Mouse (Mus musculus): Measurements from ENCODE around the gene Mrvi1. TPM values are rescaled to one million over a fixed set of nuclear protein-coding genes. Genes with fewer than 3 reads are reported as not detected.

Gene Mrvi1
- polyA plus RNA-seq (2014; fragmentation: Nextera tagmentation; extraction: Ambion mirVana): 0.79 and 1.9 TPM in 2 replicates

DNA sequence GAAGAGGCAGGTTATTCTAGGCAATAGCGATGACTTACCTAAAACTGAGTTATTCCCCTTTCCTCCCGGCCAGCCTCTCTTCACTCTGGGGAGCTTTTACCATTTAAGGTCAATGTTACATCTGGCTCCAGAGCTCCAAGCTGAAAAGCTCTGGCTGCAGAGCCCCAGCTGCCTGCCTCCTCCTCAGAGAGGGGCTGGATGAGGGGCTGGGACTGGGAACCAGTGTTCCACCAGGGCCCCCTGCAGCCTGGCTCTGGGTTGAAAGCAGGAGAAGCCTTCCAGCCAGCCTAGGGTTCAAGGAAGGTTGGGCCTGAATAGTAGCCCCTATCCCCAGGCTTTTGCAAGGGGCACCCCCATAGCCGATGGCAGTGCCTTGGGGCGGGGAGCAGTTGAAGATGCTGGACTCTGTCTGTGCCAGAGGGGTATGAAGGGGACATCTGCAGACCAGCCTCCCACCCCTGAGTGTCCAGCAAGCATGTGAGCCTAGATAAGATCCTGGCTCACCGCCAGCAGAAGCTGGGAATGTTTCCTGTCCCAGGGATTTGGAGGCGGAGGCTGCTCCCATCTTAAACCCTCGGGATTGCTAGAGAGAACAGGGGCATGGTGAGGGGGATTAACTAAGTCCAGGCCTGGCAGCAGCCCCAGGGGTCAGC is at the start of gene Mrvi1:
TSS of gene Mrvi1 (minus strand) at position 409 of the 653 bp plus-strand sequence.
- ATAC-seq (ENCODE audit: low read depth): no peak

GRCm38 (mm10) chr7:111029046-111029553 is 46.8 kb upstream of the Mrvi1 start:
- peak; percentile 43; the same call in 1 of the 2 replicates for ATAC-seq (ENCODE audit: low read depth)
- Histone ChIP-seq H3K4me1 (ENCODE audit: control insufficient read depth, insufficient read depth, low read length) (peaks cover 8% of the 10 kb centered on the region), H3K4me3 (ENCODE audit: low read depth, low read length) (peak overlapping the region; percentile 48), H3K4me2 (ENCODE audit: low read depth, low read length) (peak overlapping the region; percentile 61), H3K9me3 (ENCODE audit: control insufficient read depth, low read length) (no peaks in the 10 kb centered on the region), H3K9ac (replicated peaks; ENCODE audit: low read depth, low read length) (peak overlapping the region; percentile 49), H3K27me3 (ENCODE audit: control insufficient read depth, insufficient read depth, low read length) (no peaks in the 10 kb centered on the region), H3K27ac (ENCODE audit: low read depth, low read length) (peak overlapping the region; percentile 89), H3K36me3 (ENCODE audit: control insufficient read depth, insufficient read depth, low read length) (peaks cover 7% of the 10 kb centered on the region; the same call in 1 of the 2 replicates)
- WGBS: 0% methylated on average over 29 of the region's 29 CpGs

More for the DNA sequence above, at the start of gene Mrvi1:
- Histone ChIP-seq H3K27ac (ENCODE audit: low read depth, low read length) (no peak within 1 kb of the TSS), H3K9me3 (ENCODE audit: control insufficient read depth, low read length) (no peaks in the 10 kb centered on the region), H3K4me1 (ENCODE audit: control insufficient read depth, insufficient read depth, low read length) (0 out of 2 replicates have a peak, but pooled peaks cover 2% of the 10 kb centered on the region), H3K9ac (replicated peaks; ENCODE audit: low read depth, low read length) (0 out of 2 replicates have a peak within 1 kb of the TSS, but pooled peaks have one; percentile 7), H3K4me3 (ENCODE audit: low read depth, low read length) (no peak within 1 kb of the TSS), H3K27me3 (ENCODE audit: control insufficient read depth, insufficient read depth, low read length) (no peaks in the 10 kb centered on the region), H3K4me2 (ENCODE audit: low read depth, low read length) (no peak within 1 kb of the TSS), H3K36me3 (ENCODE audit: control insufficient read depth, insufficient read depth, low read length) (no peaks in the 10 kb centered on the region)
- 64% methylated on average over 7 of the region's 7 CpGs for WGBS

GRCm38 (mm10) chr7:111028281-111029045 is 46.2 kb upstream of the Mrvi1 start, which contains the start of gene Ctr9:
TSS of gene Ctr9 (plus strand) at chr7:111028951.
- H3K4me3 ChIP-seq (ENCODE audit: low read depth, low read length): peak within 1 kb of the TSS; percentile 48
- 6% methylated on average over 45 of the region's 45 CpGs for WGBS
- peaks cover 8% of the 10 kb centered on the region for H3K4me1 ChIP-seq (ENCODE audit: control insufficient read depth, insufficient read depth, low read length)
- peak; percentile 97 for ATAC-seq (ENCODE audit: low read depth)
- H3K27ac ChIP-seq (ENCODE audit: low read depth, low read length): peak within 1 kb of the TSS; percentile 89
- no peaks in the 10 kb centered on the region for H3K27me3 ChIP-seq (ENCODE audit: control insufficient read depth, insufficient read depth, low read length)
- no peaks in the 10 kb centered on the region for H3K9me3 ChIP-seq (ENCODE audit: control insufficient read depth, low read length)
- peak within 1 kb of the TSS; percentile 49 for H3K9ac ChIP-seq (replicated peaks; ENCODE audit: low read depth, low read length)
- peak within 1 kb of the TSS; percentile 61 for H3K4me2 ChIP-seq (ENCODE audit: low read depth, low read length)
- H3K36me3 ChIP-seq (ENCODE audit: control insufficient read depth, insufficient read depth, low read length): peaks cover 4% of the 10 kb centered on the region; the same call in 1 of the 2 replicates

GRCm38 (mm10) chr7:111024912-111025311 is 42.7 kb upstream of the Mrvi1 start:
- no peak overlapping the region for H3K4me2 ChIP-seq (ENCODE audit: low read depth, low read length)
- H3K4me3 ChIP-seq (ENCODE audit: low read depth, low read length): no peak overlapping the region
- no peaks in the 10 kb centered on the region for H3K36me3 ChIP-seq (ENCODE audit: control insufficient read depth, insufficient read depth, low read length)
- H3K9ac ChIP-seq (replicated peaks; ENCODE audit: low read depth, low read length): no peak overlapping the region
- H3K9me3 ChIP-seq (ENCODE audit: control insufficient read depth, low read length): no peaks in the 10 kb centered on the region
- no peak for ATAC-seq (ENCODE audit: low read depth)
- no peaks in the 10 kb centered on the region for H3K27me3 ChIP-seq (ENCODE audit: control insufficient read depth, insufficient read depth, low read length)
- H3K4me1 ChIP-seq (ENCODE audit: control insufficient read depth, insufficient read depth, low read length): peaks cover 5% of the 10 kb centered on the region
- no peak overlapping the region for H3K27ac ChIP-seq (ENCODE audit: low read depth, low read length)
- WGBS: 74% methylated on average over 4 of the region's 4 CpGs

GRCm38 (mm10) chr7:111024068-111024594 is 41.9 kb upstream of the Mrvi1 start:
- Histone ChIP-seq H3K9ac (replicated peaks; ENCODE audit: low read depth, low read length) (no peak overlapping the region), H3K4me3 (ENCODE audit: low read depth, low read length) (no peak overlapping the region)

DNA sequence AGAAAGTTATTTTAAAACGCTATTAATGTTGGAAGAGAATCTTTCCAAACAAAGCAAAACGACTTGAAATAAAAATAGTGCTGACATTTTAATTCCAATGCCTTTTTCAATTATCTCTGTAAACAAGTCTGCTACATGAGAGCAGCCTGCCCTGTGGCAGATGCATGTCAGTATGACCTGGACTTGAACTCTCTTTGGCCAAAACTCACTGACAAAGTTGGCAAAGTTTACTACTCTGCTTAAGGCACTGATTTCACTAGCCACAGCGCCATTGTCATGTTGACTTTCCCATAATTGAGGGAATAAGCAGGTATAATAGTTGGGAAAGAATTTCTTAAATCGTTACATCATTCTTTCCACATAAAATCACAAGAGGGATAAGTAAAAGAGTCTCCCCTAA is 38.6 kb upstream of the Mrvi1 start:
- H3K4me1 ChIP-seq (ENCODE audit: control insufficient read depth, insufficient read depth, low read length): no peaks in the 10 kb centered on the region
- no peaks in the 10 kb centered on the region for H3K9me3 ChIP-seq (ENCODE audit: control insufficient read depth, low read length)
- H3K27ac ChIP-seq (ENCODE audit: low read depth, low read length): no peak overlapping the region
- no peak overlapping the region for H3K9ac ChIP-seq (replicated peaks; ENCODE audit: low read depth, low read length)
- no peaks in the 10 kb centered on the region for H3K27me3 ChIP-seq (ENCODE audit: control insufficient read depth, insufficient read depth, low read length)
- H3K36me3 ChIP-seq (ENCODE audit: control insufficient read depth, insufficient read depth, low read length): no peaks in the 10 kb centered on the region
- no peak overlapping the region for H3K4me2 ChIP-seq (ENCODE audit: low read depth, low read length)
- H3K4me3 ChIP-seq (ENCODE audit: low read depth, low read length): no peak overlapping the region
- 83% methylated on average over 4 of the region's 4 CpGs for WGBS
- no peak for ATAC-seq (ENCODE audit: low read depth)

More at GRCm38 (mm10) chr7:111024068-111024594, 41.9 kb upstream of the Mrvi1 start:
- Histone ChIP-seq H3K27ac (ENCODE audit: low read depth, low read length) (no peak overlapping the region), H3K27me3 (ENCODE audit: control insufficient read depth, insufficient read depth, low read length) (no peaks in the 10 kb centered on the region), H3K4me2 (ENCODE audit: low read depth, low read length) (no peak overlapping the region), H3K4me1 (ENCODE audit: control insufficient read depth, insufficient read depth, low read length) (no peaks in the 10 kb centered on the region), H3K9me3 (ENCODE audit: control insufficient read depth, low read length) (no peaks in the 10 kb centered on the region), H3K36me3 (ENCODE audit: control insufficient read depth, insufficient read depth, low read length) (no peaks in the 10 kb centered on the region)
- WGBS: 18% methylated on average over 8 of the region's 8 CpGs
- no peak for ATAC-seq (ENCODE audit: low read depth)

DNA sequence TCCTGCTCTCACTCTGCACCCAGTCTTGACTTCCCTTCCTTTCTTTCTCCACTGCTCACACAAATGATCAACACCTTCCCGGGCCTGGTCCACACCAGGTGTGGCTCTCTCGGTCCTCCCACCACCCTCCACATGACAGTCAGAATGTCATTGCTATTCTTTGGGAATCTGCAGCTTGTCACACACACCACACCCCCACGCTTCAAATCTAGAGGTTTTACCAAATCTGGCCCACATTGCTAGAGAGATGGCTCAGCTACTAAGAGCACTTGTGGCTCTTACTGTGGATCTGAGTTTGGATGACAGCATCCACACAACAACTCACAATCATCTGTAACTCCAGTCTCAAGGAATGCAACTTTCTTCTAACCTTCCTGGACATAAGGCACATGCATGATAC is 34.7 kb upstream of the Mrvi1 start:
- Histone ChIP-seq H3K9me3 (ENCODE audit: control insufficient read depth, low read length) (no peaks in the 10 kb centered on the region), H3K4me1 (ENCODE audit: control insufficient read depth, insufficient read depth, low read length) (no peaks in the 10 kb centered on the region), H3K4me3 (ENCODE audit: low read depth, low read length) (no peak overlapping the region), H3K27me3 (ENCODE audit: control insufficient read depth, insufficient read depth, low read length) (no peaks in the 10 kb centered on the region), H3K9ac (replicated peaks; ENCODE audit: low read depth, low read length) (no peak overlapping the region), H3K27ac (ENCODE audit: low read depth, low read length) (no peak overlapping the region), H3K36me3 (ENCODE audit: control insufficient read depth, insufficient read depth, low read length) (no peaks in the 10 kb centered on the region), H3K4me2 (ENCODE audit: low read depth, low read length) (no peak overlapping the region)
- 86% methylated on average over 3 of the region's 3 CpGs for WGBS
- no peak for ATAC-seq (ENCODE audit: low read depth)

DNA sequence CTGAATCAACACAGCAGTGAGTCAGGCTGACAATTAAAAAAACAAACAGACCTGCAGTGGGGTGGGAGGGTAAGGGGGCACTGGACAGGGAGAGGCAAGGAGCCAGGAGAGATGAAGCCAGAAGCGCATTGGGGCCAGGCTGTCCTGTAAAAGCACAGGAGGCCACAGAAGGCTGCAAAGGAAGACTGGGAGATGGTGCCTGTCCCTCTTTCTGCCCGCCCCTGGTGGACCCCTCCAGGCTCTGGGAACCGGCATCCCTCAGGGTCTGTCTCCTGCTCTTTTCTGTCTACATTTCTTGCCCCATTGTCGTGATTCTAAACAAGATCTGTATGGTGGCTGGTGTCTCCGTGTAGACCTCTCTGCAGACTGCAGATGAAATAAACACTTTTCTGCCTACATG is 33.5 kb upstream of the Mrvi1 start:
- Histone ChIP-seq H3K27ac (ENCODE audit: low read depth, low read length) (no peak overlapping the region), H3K4me3 (ENCODE audit: low read depth, low read length) (no peak overlapping the region), H3K9me3 (ENCODE audit: control insufficient read depth, low read length) (no peaks in the 10 kb centered on the region), H3K4me2 (ENCODE audit: low read depth, low read length) (no peak overlapping the region), H3K9ac (replicated peaks; ENCODE audit: low read depth, low read length) (no peak overlapping the region), H3K36me3 (ENCODE audit: control insufficient read depth, insufficient read depth, low read length) (no peaks in the 10 kb centered on the region), H3K27me3 (ENCODE audit: control insufficient read depth, insufficient read depth, low read length) (no peaks in the 10 kb centered on the region), H3K4me1 (ENCODE audit: control insufficient read depth, insufficient read depth, low read length) (no peaks in the 10 kb centered on the region)
- ATAC-seq (ENCODE audit: low read depth): no peak
- 80% methylated on average over 5 of the region's 5 CpGs for WGBS
